Mouse (Mus musculus): ENCODE measurements around the gene Ttc28. TPM values are rescaled to one million over a fixed set of nuclear protein-coding genes. Genes with fewer than 3 reads are reported as not detected.

Gene Ttc28
- polyA plus RNA-seq, 1 experiment from 2014 or later = 17.8 TPM

GRCm38 (mm10) chr5:111229671-111230070 lies 350.1 kb downstream of the Ttc28 start:
- Histone ChIP-seq H3K9ac (replicated peaks; ENCODE audit: low read depth, low read length) (no peak overlapping the region), H3K36me3 (ENCODE audit: control insufficient read depth, insufficient read depth, low read length) (peaks cover 12% of the 10 kb centered on the region), H3K27ac (ENCODE audit: low read length) (no peak overlapping the region), H3K4me1 (ENCODE audit: control insufficient read depth, insufficient read depth, low read length) (peaks cover 44% of the 10 kb centered on the region), H3K9me3 (ENCODE audit: control insufficient read depth, low read depth, low read length) (no peaks in the 10 kb centered on the region), H3K4me2 (replicated peaks; ENCODE audit: low read depth, low read length) (no peak overlapping the region), H3K27me3 (ENCODE audit: control insufficient read depth, insufficient read depth, low read length) (no peaks in the 10 kb centered on the region), H3K4me3 (ENCODE audit: low read depth, low read length) (no peak overlapping the region)
- ATAC-seq (ENCODE audit: insufficient number of reproducible peaks, insufficient read depth, low FRiP score, low read depth) = no peak
- WGBS = 59% methylated on average over 3 of the region's 3 CpGs

GRCm38 (mm10) chr5:111231044-111231443 lies 351.4 kb downstream of the Ttc28 start:
- peaks cover 12% of the 10 kb centered on the region for H3K36me3 ChIP-seq (ENCODE audit: control insufficient read depth, insufficient read depth, low read length)
- WGBS = 80% methylated on average over 13 of the region's 13 CpGs
- no peak overlapping the region for H3K4me3 ChIP-seq (ENCODE audit: low read depth, low read length)
- H3K4me1 ChIP-seq (ENCODE audit: control insufficient read depth, insufficient read depth, low read length) = peaks cover 44% of the 10 kb centered on the region
- no peak for ATAC-seq (ENCODE audit: insufficient number of reproducible peaks, insufficient read depth, low FRiP score, low read depth)
- H3K27ac ChIP-seq (ENCODE audit: low read length) = no peak overlapping the region
- no peaks in the 10 kb centered on the region for H3K9me3 ChIP-seq (ENCODE audit: control insufficient read depth, low read depth, low read length)
- H3K9ac ChIP-seq (replicated peaks; ENCODE audit: low read depth, low read length) = no peak overlapping the region
- H3K27me3 ChIP-seq (ENCODE audit: control insufficient read depth, insufficient read depth, low read length) = no peaks in the 10 kb centered on the region
- no peak overlapping the region for H3K4me2 ChIP-seq (replicated peaks; ENCODE audit: low read depth, low read length)

DNA sequence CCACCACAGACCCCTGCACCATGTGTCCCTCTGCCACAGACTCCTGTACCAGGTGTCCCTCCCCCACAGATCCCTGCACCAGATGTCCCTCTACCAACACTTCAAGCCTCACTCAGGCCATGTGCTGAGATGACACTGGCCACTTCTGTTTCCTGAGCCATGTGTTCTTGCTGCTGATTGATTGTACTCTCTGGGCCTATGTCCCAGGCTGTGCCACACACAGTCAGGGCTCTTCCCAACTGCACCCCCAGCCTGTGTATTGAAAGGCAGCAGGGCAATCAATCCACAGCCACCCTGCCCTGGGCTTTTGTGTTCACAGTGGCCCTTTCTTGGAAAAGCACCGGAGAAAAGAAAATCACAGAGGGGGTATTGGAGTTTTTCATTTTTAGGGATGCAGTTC lies 352.2 kb downstream of the Ttc28 start:
- no peak for ATAC-seq (ENCODE audit: insufficient number of reproducible peaks, insufficient read depth, low FRiP score, low read depth)
- Histone ChIP-seq H3K4me3 (ENCODE audit: low read depth, low read length) (no peak overlapping the region), H3K36me3 (ENCODE audit: control insufficient read depth, insufficient read depth, low read length) (peaks cover 12% of the 10 kb centered on the region), H3K9ac (replicated peaks; ENCODE audit: low read depth, low read length) (no peak overlapping the region), H3K27me3 (ENCODE audit: control insufficient read depth, insufficient read depth, low read length) (no peaks in the 10 kb centered on the region), H3K4me2 (replicated peaks; ENCODE audit: low read depth, low read length) (no peak overlapping the region), H3K27ac (ENCODE audit: low read length) (no peak overlapping the region), H3K4me1 (ENCODE audit: control insufficient read depth, insufficient read depth, low read length) (peaks cover 39% of the 10 kb centered on the region), H3K9me3 (ENCODE audit: control insufficient read depth, low read depth, low read length) (no peaks in the 10 kb centered on the region)
- 82% methylated on average over 1 of the region's 1 CpGs for WGBS

DNA sequence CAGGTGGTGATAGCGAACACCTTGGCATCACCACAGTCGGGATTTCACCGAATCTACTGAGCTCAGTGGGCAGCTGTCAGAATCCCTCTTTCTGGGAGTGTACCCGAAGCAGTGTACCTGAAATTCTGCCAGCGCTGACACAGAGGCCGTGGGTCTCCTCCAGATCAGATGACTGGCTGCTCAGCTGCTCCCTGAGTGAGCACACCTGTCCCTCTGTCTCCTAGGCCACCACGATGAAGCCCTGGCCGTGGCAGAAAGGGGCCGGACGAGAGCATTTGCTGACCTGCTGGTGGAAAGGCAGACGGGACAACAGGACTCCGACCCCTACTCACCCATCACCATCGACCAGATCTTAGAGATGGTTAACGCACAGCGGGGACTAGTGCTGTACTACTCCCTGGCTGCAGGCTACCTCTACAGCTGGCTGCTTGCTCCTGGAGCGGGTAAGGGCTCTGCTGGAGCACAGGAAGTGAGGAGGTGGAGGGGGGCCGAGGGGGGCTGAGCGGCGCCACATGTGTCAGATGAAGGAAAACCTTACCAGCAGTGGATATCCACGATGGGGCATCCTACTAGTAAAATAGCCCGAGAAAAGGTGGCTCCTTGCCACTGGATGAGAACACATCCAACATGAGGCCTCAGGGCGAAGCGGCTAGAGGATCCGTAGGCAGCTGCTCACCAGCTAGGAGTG lies 353.6 kb downstream of the Ttc28 start:
- Histone ChIP-seq H3K4me1 (ENCODE audit: control insufficient read depth, insufficient read depth, low read length) (peaks cover 25% of the 10 kb centered on the region), H3K4me2 (replicated peaks; ENCODE audit: low read depth, low read length) (no peak overlapping the region), H3K4me3 (ENCODE audit: low read depth, low read length) (no peak overlapping the region), H3K36me3 (ENCODE audit: control insufficient read depth, insufficient read depth, low read length) (peaks cover 15% of the 10 kb centered on the region), H3K27me3 (ENCODE audit: control insufficient read depth, insufficient read depth, low read length) (no peaks in the 10 kb centered on the region), H3K9ac (replicated peaks; ENCODE audit: low read depth, low read length) (no peak overlapping the region), H3K9me3 (ENCODE audit: control insufficient read depth, low read depth, low read length) (no peaks in the 10 kb centered on the region), H3K27ac (ENCODE audit: low read length) (no peak overlapping the region)
- no peak for ATAC-seq (ENCODE audit: insufficient number of reproducible peaks, insufficient read depth, low FRiP score, low read depth)
- 57% methylated on average over 24 of the region's 24 CpGs for WGBS

DNA sequence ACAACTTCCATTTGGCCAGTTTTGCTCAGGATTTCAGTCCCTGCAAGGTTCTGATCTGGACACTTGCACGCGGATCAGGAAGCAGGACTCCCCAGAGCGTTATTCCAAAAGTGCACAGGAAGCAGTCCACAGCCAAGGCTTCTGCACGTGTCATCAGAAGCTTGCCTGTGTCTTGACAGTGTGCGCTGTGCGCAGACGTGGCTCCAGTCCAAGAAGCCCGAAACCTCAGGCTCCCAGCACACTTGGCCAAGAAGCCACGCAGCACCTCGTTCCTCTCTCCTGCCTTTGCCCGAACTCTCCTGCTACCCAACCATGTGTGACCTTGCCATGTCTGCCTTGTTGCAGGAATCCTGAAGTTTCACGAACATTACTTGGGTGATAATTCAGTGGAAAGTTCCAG lies 355.5 kb downstream of the Ttc28 start:
- H3K4me2 ChIP-seq (replicated peaks; ENCODE audit: low read depth, low read length) = no peak overlapping the region
- no peak overlapping the region for H3K27ac ChIP-seq (ENCODE audit: low read length)
- H3K27me3 ChIP-seq (ENCODE audit: control insufficient read depth, insufficient read depth, low read length) = no peaks in the 10 kb centered on the region
- H3K9ac ChIP-seq (replicated peaks; ENCODE audit: low read depth, low read length) = no peak overlapping the region
- H3K9me3 ChIP-seq (ENCODE audit: control insufficient read depth, low read depth, low read length) = no peaks in the 10 kb centered on the region
- 85% methylated on average over 12 of the region's 12 CpGs for WGBS
- peaks cover 7% of the 10 kb centered on the region; the same call in 1 of the 2 replicates for H3K4me1 ChIP-seq (ENCODE audit: control insufficient read depth, insufficient read depth, low read length)
- ATAC-seq (ENCODE audit: insufficient number of reproducible peaks, insufficient read depth, low FRiP score, low read depth) = no peak
- H3K4me3 ChIP-seq (ENCODE audit: low read depth, low read length) = no peak overlapping the region
- peaks cover 15% of the 10 kb centered on the region for H3K36me3 ChIP-seq (ENCODE audit: control insufficient read depth, insufficient read depth, low read length)

GRCm38 (mm10) chr5:111237176-111237636 lies 357.6 kb downstream of the Ttc28 start:
- ATAC-seq (ENCODE audit: insufficient number of reproducible peaks, insufficient read depth, low FRiP score, low read depth) = no peak
- Histone ChIP-seq H3K36me3 (ENCODE audit: control insufficient read depth, insufficient read depth, low read length) (peaks cover 12% of the 10 kb centered on the region; the same call in 1 of the 2 replicates), H3K9me3 (ENCODE audit: control insufficient read depth, low read depth, low read length) (no peaks in the 10 kb centered on the region), H3K9ac (replicated peaks; ENCODE audit: low read depth, low read length) (no peak overlapping the region), H3K27me3 (ENCODE audit: control insufficient read depth, insufficient read depth, low read length) (no peaks in the 10 kb centered on the region), H3K4me1 (ENCODE audit: control insufficient read depth, insufficient read depth, low read length) (no peaks in the 10 kb centered on the region), H3K27ac (ENCODE audit: low read length) (no peak overlapping the region), H3K4me3 (ENCODE audit: low read depth, low read length) (no peak overlapping the region), H3K4me2 (replicated peaks; ENCODE audit: low read depth, low read length) (no peak overlapping the region)
- WGBS = 90% methylated on average over 9 of the region's 9 CpGs

DNA sequence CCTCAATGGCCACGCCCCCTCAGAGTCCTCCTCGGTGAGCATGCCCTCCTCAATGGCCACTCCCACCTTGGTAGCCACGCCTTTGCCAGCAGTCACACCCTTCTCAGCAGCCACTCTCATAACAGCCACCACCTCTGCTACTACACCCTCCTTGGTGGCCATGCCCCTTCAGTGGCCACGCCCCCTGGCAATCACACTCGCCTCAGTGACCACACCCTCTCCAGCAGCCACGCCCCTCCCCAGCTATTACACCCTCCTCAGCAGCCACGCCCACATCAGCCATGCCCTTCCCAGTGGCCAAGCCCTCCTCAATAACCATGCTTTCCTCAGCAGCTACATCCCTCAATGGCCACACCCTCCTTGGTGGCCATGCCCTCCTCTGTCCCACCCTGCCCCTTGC lies 359.6 kb downstream of the Ttc28 start:
- no peak overlapping the region for H3K4me2 ChIP-seq (replicated peaks; ENCODE audit: low read depth, low read length)
- ATAC-seq (ENCODE audit: insufficient number of reproducible peaks, insufficient read depth, low FRiP score, low read depth) = peak; percentile 54; the same call in 1 of the 2 replicates
- WGBS = 45% methylated on average over 7 of the region's 7 CpGs

DNA sequence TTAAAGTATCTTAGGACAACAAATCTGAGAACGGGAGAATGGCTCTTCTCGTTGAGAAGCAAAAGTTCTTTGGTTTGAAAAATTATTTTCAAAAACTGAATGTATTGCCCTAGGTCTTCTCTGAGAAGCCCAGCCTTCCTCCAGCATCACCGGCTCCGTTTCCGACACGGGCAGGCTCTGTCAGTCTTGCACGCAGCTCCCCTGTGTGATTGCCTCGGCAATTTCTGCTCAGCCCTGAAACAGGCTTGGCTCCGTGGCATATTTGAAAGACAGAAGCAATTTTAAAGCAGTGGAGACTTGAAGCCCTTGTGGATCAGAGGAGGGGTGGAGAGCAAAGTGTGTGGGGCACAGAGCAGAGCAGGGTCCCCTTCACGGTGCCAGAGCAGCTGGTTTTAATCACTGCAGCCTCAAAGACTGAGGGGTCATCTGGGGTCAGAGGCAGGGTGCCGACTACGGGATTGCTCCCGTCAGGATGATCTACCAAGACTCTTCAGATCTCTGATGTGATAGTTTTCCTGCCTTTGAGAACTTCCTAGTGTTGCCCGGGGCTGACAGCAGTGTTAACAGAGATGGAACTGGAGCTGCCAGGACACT lies 363.9 kb downstream of the Ttc28 start:
- Histone ChIP-seq H3K4me2 (replicated peaks; ENCODE audit: low read depth, low read length) (no peak overlapping the region), H3K4me3 (ENCODE audit: low read depth, low read length) (no peak overlapping the region), H3K9me3 (ENCODE audit: control insufficient read depth, low read depth, low read length) (no peaks in the 10 kb centered on the region), H3K27me3 (ENCODE audit: control insufficient read depth, insufficient read depth, low read length) (no peaks in the 10 kb centered on the region), H3K4me1 (ENCODE audit: control insufficient read depth, insufficient read depth, low read length) (0 out of 2 replicates have a peak, but pooled peaks cover 3% of the 10 kb centered on the region), H3K36me3 (ENCODE audit: control insufficient read depth, insufficient read depth, low read length) (no peaks in the 10 kb centered on the region; the same call in 1 of the 2 replicates), H3K27ac (ENCODE audit: low read length) (no peak overlapping the region), H3K9ac (replicated peaks; ENCODE audit: low read depth, low read length) (no peak overlapping the region)
- no peak for ATAC-seq (ENCODE audit: insufficient number of reproducible peaks, insufficient read depth, low FRiP score, low read depth)
- WGBS = 22% methylated on average over 14 of the region's 14 CpGs

More for the DNA sequence above, 359.6 kb downstream of the Ttc28 start:
- Histone ChIP-seq H3K4me1 (ENCODE audit: control insufficient read depth, insufficient read depth, low read length) (0 out of 2 replicates have a peak, but pooled peaks cover 3% of the 10 kb centered on the region), H3K9me3 (ENCODE audit: control insufficient read depth, low read depth, low read length) (no peaks in the 10 kb centered on the region), H3K36me3 (ENCODE audit: control insufficient read depth, insufficient read depth, low read length) (peaks cover 7% of the 10 kb centered on the region; the same call in 1 of the 2 replicates), H3K27me3 (ENCODE audit: control insufficient read depth, insufficient read depth, low read length) (no peaks in the 10 kb centered on the region), H3K4me3 (ENCODE audit: low read depth, low read length) (no peak overlapping the region), H3K27ac (ENCODE audit: low read length) (no peak overlapping the region), H3K9ac (replicated peaks; ENCODE audit: low read depth, low read length) (no peak overlapping the region)

All from stomach, embryonic 14.5 days (tissue).